Mouse (Mus musculus): ENCODE measurements around the gene Tecpr1. TPM values are rescaled to one million over a fixed set of nuclear protein-coding genes. Genes with fewer than 3 reads are reported as not detected.

The Tecpr1 gene
- polyA plus RNA-seq, 1 experiment = 16.4 TPM

GRCm38 (mm10) chr5:144189327-144189726 lies 34.1 kb downstream of the Tecpr1 start:
- no peak for TF ChIP-seq CTCF (IDR thresholded peaks at IDR 0.05; ENCODE audit: control insufficient read depth, insufficient read depth, insufficient replicate concordance, low read depth, low read length)
- Histone ChIP-seq H3K36me3 (ENCODE audit: control insufficient read depth, insufficient read depth, low read length) (peaks cover 2% of the 10 kb centered on the region; the same call in 1 of the 2 replicates), H3K27ac (ENCODE audit: control insufficient read depth, insufficient read depth, low read depth, low read length) (no peak overlapping the region), H3K27me3 (ENCODE audit: control insufficient read depth, insufficient read depth, low read length) (no peaks in the 10 kb centered on the region), H3K4me1 (ENCODE audit: control insufficient read depth, insufficient read depth, low read length) (peaks cover 13% of the 10 kb centered on the region), H3K4me3 (ENCODE audit: control insufficient read depth, low read depth, low read length) (no peak overlapping the region)

GRCm38 (mm10) chr5:144188422-144188821 lies 35.0 kb downstream of the Tecpr1 start:
- Histone ChIP-seq H3K27ac (ENCODE audit: control insufficient read depth, insufficient read depth, low read depth, low read length) (no peak overlapping the region), H3K36me3 (ENCODE audit: control insufficient read depth, insufficient read depth, low read length) (peaks cover 2% of the 10 kb centered on the region; the same call in 1 of the 2 replicates), H3K27me3 (ENCODE audit: control insufficient read depth, insufficient read depth, low read length) (no peaks in the 10 kb centered on the region), H3K4me1 (ENCODE audit: control insufficient read depth, insufficient read depth, low read length) (peaks cover 13% of the 10 kb centered on the region), H3K4me3 (ENCODE audit: control insufficient read depth, low read depth, low read length) (no peak overlapping the region)
- no peak for TF ChIP-seq CTCF (IDR thresholded peaks at IDR 0.05; ENCODE audit: control insufficient read depth, insufficient read depth, insufficient replicate concordance, low read depth, low read length)
- TF ChIP-seq POLR2A (IDR thresholded peaks at IDR 0.05; ENCODE audit: control insufficient read depth, low read depth, low read length) = no peak

GRCm38 (mm10) chr5:144184350-144185045 lies 38.9 kb downstream of the Tecpr1 start:
- no peaks in the 10 kb centered on the region for H3K27me3 ChIP-seq (ENCODE audit: control insufficient read depth, insufficient read depth, low read length)
- H3K4me1 ChIP-seq (ENCODE audit: control insufficient read depth, insufficient read depth, low read length) = peaks cover 2% of the 10 kb centered on the region
- H3K27ac ChIP-seq (ENCODE audit: control insufficient read depth, insufficient read depth, low read depth, low read length) = no peak overlapping the region
- H3K4me3 ChIP-seq (ENCODE audit: control insufficient read depth, low read depth, low read length) = no peak overlapping the region
- TF ChIP-seq POLR2A (IDR thresholded peaks at IDR 0.05; ENCODE audit: control insufficient read depth, low read depth, low read length) = no peak
- no peak for TF ChIP-seq CTCF (IDR thresholded peaks at IDR 0.05; ENCODE audit: control insufficient read depth, insufficient read depth, insufficient replicate concordance, low read depth, low read length)
- peaks cover 2% of the 10 kb centered on the region for H3K36me3 ChIP-seq (ENCODE audit: control insufficient read depth, insufficient read depth, low read length)

- H3K4me3 ChIP-seq (ENCODE audit: control insufficient read depth, low read depth, low read length) = no peak overlapping the region
- no peaks in the 10 kb centered on the region; the same call in 1 of the 2 replicates for H3K4me1 ChIP-seq (ENCODE audit: control insufficient read depth, insufficient read depth, low read length)
- TF ChIP-seq CTCF (IDR thresholded peaks at IDR 0.05; ENCODE audit: control insufficient read depth, insufficient read depth, insufficient replicate concordance, low read depth, low read length) (no peak), POLR2A (IDR thresholded peaks at IDR 0.05; ENCODE audit: control insufficient read depth, low read depth, low read length) (no peak)
- peaks cover 2% of the 10 kb centered on the region for H3K36me3 ChIP-seq (ENCODE audit: control insufficient read depth, insufficient read depth, low read length)
- H3K27ac ChIP-seq (ENCODE audit: control insufficient read depth, insufficient read depth, low read depth, low read length) = no peak overlapping the region
- no peaks in the 10 kb centered on the region for H3K27me3 ChIP-seq (ENCODE audit: control insufficient read depth, insufficient read depth, low read length)
Observed at GRCm38 (mm10) chr5:144183647-144184335, 39.6 kb downstream of the Tecpr1 start.

GRCm38 (mm10) chr5:144183248-144183559 lies 40.2 kb downstream of the Tecpr1 start:
- Histone ChIP-seq H3K27me3 (ENCODE audit: control insufficient read depth, insufficient read depth, low read length) (no peaks in the 10 kb centered on the region), H3K27ac (ENCODE audit: control insufficient read depth, insufficient read depth, low read depth, low read length) (no peak overlapping the region), H3K4me1 (ENCODE audit: control insufficient read depth, insufficient read depth, low read length) (no peaks in the 10 kb centered on the region), H3K36me3 (ENCODE audit: control insufficient read depth, insufficient read depth, low read length) (peaks cover 2% of the 10 kb centered on the region), H3K4me3 (ENCODE audit: control insufficient read depth, low read depth, low read length) (no peak overlapping the region)
- TF ChIP-seq CTCF (IDR thresholded peaks at IDR 0.05; ENCODE audit: control insufficient read depth, insufficient read depth, insufficient replicate concordance, low read depth, low read length) = no peak
- no peak for TF ChIP-seq POLR2A (IDR thresholded peaks at IDR 0.05; ENCODE audit: control insufficient read depth, low read depth, low read length)

- H3K27ac ChIP-seq (ENCODE audit: control insufficient read depth, insufficient read depth, low read depth, low read length) = no peak overlapping the region
- no peaks in the 10 kb centered on the region for H3K4me1 ChIP-seq (ENCODE audit: control insufficient read depth, insufficient read depth, low read length)
- no peak for TF ChIP-seq POLR2A (IDR thresholded peaks at IDR 0.05; ENCODE audit: control insufficient read depth, low read depth, low read length)
- no peak for TF ChIP-seq CTCF (IDR thresholded peaks at IDR 0.05; ENCODE audit: control insufficient read depth, insufficient read depth, insufficient replicate concordance, low read depth, low read length)
- H3K27me3 ChIP-seq (ENCODE audit: control insufficient read depth, insufficient read depth, low read length) = no peaks in the 10 kb centered on the region
- peaks cover 2% of the 10 kb centered on the region for H3K36me3 ChIP-seq (ENCODE audit: control insufficient read depth, insufficient read depth, low read length)
- no peak overlapping the region for H3K4me3 ChIP-seq (ENCODE audit: control insufficient read depth, low read depth, low read length)
Observed at GRCm38 (mm10) chr5:144182542-144183247, 40.7 kb downstream of the Tecpr1 start.

GRCm38 (mm10) chr5:144181249-144181648 lies 42.2 kb downstream of the Tecpr1 start:
- Histone ChIP-seq H3K27me3 (ENCODE audit: control insufficient read depth, insufficient read depth, low read length) (no peaks in the 10 kb centered on the region), H3K36me3 (ENCODE audit: control insufficient read depth, insufficient read depth, low read length) (peaks cover 2% of the 10 kb centered on the region), H3K4me1 (ENCODE audit: control insufficient read depth, insufficient read depth, low read length) (no peaks in the 10 kb centered on the region), H3K27ac (ENCODE audit: control insufficient read depth, insufficient read depth, low read depth, low read length) (no peak overlapping the region), H3K4me3 (ENCODE audit: control insufficient read depth, low read depth, low read length) (no peak overlapping the region)
- TF ChIP-seq CTCF (IDR thresholded peaks at IDR 0.05; ENCODE audit: control insufficient read depth, insufficient read depth, insufficient replicate concordance, low read depth, low read length) (no peak), POLR2A (IDR thresholded peaks at IDR 0.05; ENCODE audit: control insufficient read depth, low read depth, low read length) (no peak)
